Mouse (Mus musculus) heart, postnatal 0 days (tissue): ENCODE measurements around the gene Spint1. TPM values are rescaled to one million over a fixed set of nuclear protein-coding genes. Genes with fewer than 3 reads are reported as not detected.

Experiments
- ATAC-seq: fragments of 200-750 bp; cut with Nextera tagmentation; 2 replicates; pipeline ENCODE4 v1.8.0; 2017; ENCODE audit warnings: low read depth, moderate number of reproducible peaks, moderate library complexity; ENCODE audit not compliant: insufficient read depth
- DNase-seq: peaks from one replicate; pipeline ENCODE4 v3.0.0-alpha.2; 2016; ENCODE audit warnings: low spot score
- H3K27ac ChIP-seq: fragments of 300-500 bp; sonication (generic); 2 replicates; pipeline ENCODE4 v1.5.1; 2014; ENCODE audit warnings: low read depth, mild to moderate bottlenecking
- H3K27me3 ChIP-seq: fragments of 300-500 bp; sonication (generic); 2 replicates; pipeline ENCODE4 v1.6.1; 2014; ENCODE audit warnings: low read length, mixed read lengths; ENCODE audit not compliant: control insufficient read depth, insufficient read depth
- H3K36me3 ChIP-seq: fragments of 300-500 bp; sonication (generic); replicated peaks from 2 replicates; pipeline ENCODE4 v1.6.1; 2014; ENCODE audit warnings: low read length, mixed read lengths; ENCODE audit not compliant: control insufficient read depth, insufficient read depth
- H3K4me1 ChIP-seq: fragments of 300-500 bp; sonication (generic); 2 replicates; pipeline ENCODE4 v1.6.1; 2014; ENCODE audit warnings: antibody characterized with exemption; ENCODE audit not compliant: control insufficient read depth, insufficient read depth
- H3K4me2 ChIP-seq: fragments of 300-500 bp; sonication (generic); 2 replicates; pipeline ENCODE4 v1.6.1; 2014; ENCODE audit warnings: low read depth, mild to moderate bottlenecking, low read length, moderate library complexity
- H3K4me3 ChIP-seq: fragments of 300-500 bp; sonication (generic); 2 replicates; pipeline ENCODE4 v1.5.1; 2014; ENCODE audit warnings: low read depth, low read length
- H3K9ac ChIP-seq: fragments of 300-500 bp; sonication (generic); replicated peaks from 2 replicates; pipeline ENCODE4 v1.6.1; 2014; ENCODE audit warnings: low read depth, low read length, mixed read lengths
- H3K9me3 ChIP-seq: fragments of 300-500 bp; sonication (generic); replicated peaks from 2 replicates; pipeline ENCODE4 v1.6.1; 2016; ENCODE audit warnings: low read length; ENCODE audit not compliant: control insufficient read depth
- CTCF ChIP-seq: IDR thresholded peaks from 2 replicates; pipeline ENCODE4 v1.5.1; 2016; ENCODE audit warnings: antibody characterized with exemption, control low read depth, low read depth
- EP300 ChIP-seq: IDR thresholded peaks from 2 replicates; pipeline ENCODE4 v1.6.1; 2016; ENCODE audit warnings: antibody characterized with exemption, low read depth
- WGBS: fragments of 180-500 bp; shearing (Covaris S2); extraction: QIAGEN DNeasy Blood & Tissue Kit; methylation state at CpG from one replicate; pipeline ENCODE4 v1.1.7; 2014; 5-methylcytosine and 5-hydroxymethylcytosine counted together
- polyA plus RNA-seq: library from polyadenylated mRNA; unstranded; fragments of >200 nt; fragmentation: Nextera tagmentation; extraction: Ambion mirVana; gene quantifications from 2 replicates; pipeline ENCODE4 v1.2.1, GENCODE M21; 2015
- total RNA-seq: library from RNA; depleted of rRNA; stranded (reverse); fragments of >200 nt; gene quantifications from 2 replicates; pipeline ENCODE4 v1.2.3, GENCODE M21; 2014; ENCODE audit warnings: low replicate concordance

Gene Spint1
- total and polyA plus RNA-seq, 2 experiments from 2014 or later = 0.14 to 11.6 TPM

- Histone ChIP-seq H3K4me2 (no peak overlapping the region), H3K9ac (no peak overlapping the region), H3K27me3 (0 out of 2 replicates have a peak, but pooled peaks cover 3% of the 10 kb centered on the region), H3K4me3 (no peak overlapping the region), H3K36me3 (no peaks in the 10 kb centered on the region), H3K4me1 (no peaks in the 10 kb centered on the region), H3K9me3 (no peaks in the 10 kb centered on the region), H3K27ac (no peak overlapping the region)
- TF ChIP-seq EP300 (no peak), CTCF (no peak)
- DNase-seq (no peak), ATAC-seq (no peak)
- 15% methylated on average over 2 of the region's 2 CpGs for WGBS
Observed at GRCm38 (mm10) chr2:119261326-119261725, 24.2 kb downstream of the Spint1 start.

GRCm38 (mm10) chr2:119262978-119263377, 25.8 kb downstream of the Spint1 start:
- DNase-seq (peak; percentile 50), ATAC-seq (peak; percentile 72)
- Histone ChIP-seq H3K4me1 (no peaks in the 10 kb centered on the region), H3K27ac (no peak overlapping the region), H3K4me2 (peak overlapping the region; percentile 48), H3K4me3 (peak overlapping the region; percentile 10), H3K9me3 (no peaks in the 10 kb centered on the region), H3K36me3 (no peaks in the 10 kb centered on the region), H3K27me3 (no peaks in the 10 kb centered on the region), H3K9ac (no peak overlapping the region)
- no peak for TF ChIP-seq CTCF
- WGBS = 17% methylated on average over 8 of the region's 8 CpGs

- Histone ChIP-seq H3K4me2 (no peak overlapping the region), H3K36me3 (no peaks in the 10 kb centered on the region), H3K27ac (no peak overlapping the region), H3K4me1 (no peaks in the 10 kb centered on the region), H3K9ac (no peak overlapping the region), H3K27me3 (peaks cover under 1% of the 10 kb centered on the region; the same call in 1 of the 2 replicates), H3K9me3 (no peaks in the 10 kb centered on the region), H3K4me3 (no peak overlapping the region)
- ATAC-seq (no peak), DNase-seq (no peak)
- 66% methylated on average over 5 of the region's 5 CpGs for WGBS
- TF ChIP-seq CTCF (no peak), EP300 (no peak)
Observed at GRCm38 (mm10) chr2:119263813-119264212, 26.7 kb downstream of the Spint1 start.

DNA sequence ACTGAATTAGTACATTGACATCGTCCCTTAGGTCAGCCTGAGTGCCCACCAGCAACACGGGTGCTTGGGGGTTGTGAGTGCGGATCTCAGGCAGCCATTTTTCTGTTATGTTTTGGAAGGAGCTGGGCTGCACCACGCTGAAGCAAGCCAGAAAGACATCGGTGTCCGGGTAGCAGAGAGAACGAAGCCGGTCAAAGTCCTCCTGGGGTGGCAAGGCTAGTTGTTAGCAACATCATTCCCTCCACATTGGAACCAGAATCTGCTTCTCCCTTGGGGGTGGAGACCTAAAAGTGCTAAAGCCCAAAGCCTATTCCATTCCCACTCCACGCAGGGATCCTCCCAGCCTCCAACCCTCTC, 33.1 kb downstream of the Spint1 start:
- DNase-seq = no peak
- WGBS = 51% methylated on average over 9 of the region's 9 CpGs
- ATAC-seq = no peak
- Histone ChIP-seq H3K27ac (no peak overlapping the region), H3K4me1 (peaks cover 6% of the 10 kb centered on the region; the same call in 1 of the 2 replicates), H3K9me3 (no peaks in the 10 kb centered on the region), H3K9ac (no peak overlapping the region), H3K27me3 (peaks cover 20% of the 10 kb centered on the region; the same call in 1 of the 2 replicates), H3K4me3 (peak overlapping the region; percentile 60), H3K4me2 (peak overlapping the region; percentile 96), H3K36me3 (no peaks in the 10 kb centered on the region)
- TF ChIP-seq CTCF (no peak), EP300 (no peak)

- 2% methylated on average over 48 of the region's 49 CpGs for WGBS
- Histone ChIP-seq H3K36me3 (no peaks in the 10 kb centered on the region), H3K4me2 (peak within 1 kb of the TSS; percentile 96), H3K4me1 (peaks cover 6% of the 10 kb centered on the region; the same call in 1 of the 2 replicates), H3K27ac (no peak within 1 kb of the TSS), H3K27me3 (peaks cover 20% of the 10 kb centered on the region; the same call in 1 of the 2 replicates), H3K9ac (peak within 1 kb of the TSS; percentile 57; the same call in 1 of the 2 replicates), H3K9me3 (no peaks in the 10 kb centered on the region), H3K4me3 (peak within 1 kb of the TSS; percentile 60)
- ATAC-seq = peak; percentile 67
- TF ChIP-seq EP300 (no peak), CTCF (0 out of 2 replicates have a peak, but pooled peaks have one; percentile 7)
- peak; percentile 30 for DNase-seq
Observed at GRCm38 (mm10) chr2:119270643-119271331, 33.6 kb downstream of the Spint1 start, which contains the start of gene Rhov. Gene Rhov (minus strand): TSS chr2:119271272.
